Mouse (Mus musculus) lung, embryonic 16.5 days (tissue): Measurements from ENCODE around the gene Prmt2. TPM values are rescaled to one million over a fixed set of nuclear protein-coding genes. Genes with fewer than 3 reads are reported as not detected.

Experiments used
- ATAC-seq: fragments of 200-750 bp; cut with Nextera tagmentation; 2 replicates; pipeline ENCODE4 v1.8.0; 2017; ENCODE audit warnings: low read depth, mild to moderate bottlenecking, moderate library complexity
- H3K27ac ChIP-seq: fragments of 300-500 bp; sonication (generic); 2 replicates; pipeline ENCODE4 v1.5.1; 2014; ENCODE audit warnings: mild to moderate bottlenecking, control low read depth, low read length
- H3K27me3 ChIP-seq: fragments of 300-500 bp; sonication (generic); 2 replicates; pipeline ENCODE4 v1.6.1; 2014; ENCODE audit warnings: low read depth, low read length, mixed read lengths; ENCODE audit not compliant: control insufficient read depth, insufficient read depth
- H3K36me3 ChIP-seq: fragments of 300-500 bp; sonication (generic); 2 replicates; pipeline ENCODE4 v1.6.1; 2014; ENCODE audit warnings: low read length; ENCODE audit not compliant: control insufficient read depth, insufficient read depth
- H3K4me1 ChIP-seq: fragments of 300-500 bp; sonication (generic); replicated peaks from 2 replicates; pipeline ENCODE4 v1.6.1; 2014; ENCODE audit warnings: low read length, mixed read lengths; ENCODE audit not compliant: control insufficient read depth, insufficient read depth
- H3K4me2 ChIP-seq: fragments of 300-500 bp; sonication (generic); 2 replicates; pipeline ENCODE4 v1.6.1; 2014; ENCODE audit warnings: low read depth, low read length, control low read depth
- H3K4me3 ChIP-seq: fragments of 300-500 bp; sonication (generic); 2 replicates; pipeline ENCODE4 v1.5.1; 2014; ENCODE audit warnings: mild to moderate bottlenecking, low read length, control low read depth
- H3K9ac ChIP-seq: fragments of 300-500 bp; sonication (generic); 2 replicates; pipeline ENCODE4 v1.6.1; 2014; ENCODE audit warnings: low read length, control low read depth
- H3K9me3 ChIP-seq: fragments of 300-500 bp; sonication (generic); 2 replicates; pipeline ENCODE4 v1.6.1; 2016; ENCODE audit warnings: low read length; ENCODE audit not compliant: control insufficient read depth
- WGBS: fragments of 180-500 bp; shearing (Covaris S2); extraction: QIAGEN DNeasy Blood & Tissue Kit; methylation state at CpG from one replicate; pipeline ENCODE4 v1.1.7; 2014; 5-methylcytosine and 5-hydroxymethylcytosine counted together
- polyA plus RNA-seq: library from polyadenylated mRNA; unstranded; fragments of >200 nt; fragmentation: Nextera tagmentation; extraction: Ambion mirVana; gene quantifications from 2 replicates; pipeline ENCODE4 v1.2.1, GENCODE M21; 2015

The Prmt2 gene
- polyA plus RNA-seq, 1 experiment from 2014 or later = 51.1 TPM

- no peaks in the 10 kb centered on the region for H3K27me3 ChIP-seq
- H3K4me3 ChIP-seq = no peak overlapping the region
- peaks cover 17% of the 10 kb centered on the region for H3K4me1 ChIP-seq
- H3K36me3 ChIP-seq = no peaks in the 10 kb centered on the region
- no peak overlapping the region for H3K9ac ChIP-seq
- H3K27ac ChIP-seq = peak overlapping the region; percentile 17
- 51% methylated on average over 12 of the region's 12 CpGs for WGBS
- no peaks in the 10 kb centered on the region for H3K9me3 ChIP-seq
- ATAC-seq = peak; percentile 43; the same call in 1 of the 2 replicates
- no peak overlapping the region for H3K4me2 ChIP-seq
Measured at GRCm38 (mm10) chr10:76257719-76258390, 20.2 kb upstream of the Prmt2 start.

- Histone ChIP-seq H3K27ac (no peak overlapping the region), H3K4me1 (peaks cover 17% of the 10 kb centered on the region), H3K4me2 (no peak overlapping the region), H3K9me3 (no peaks in the 10 kb centered on the region), H3K4me3 (no peak overlapping the region), H3K9ac (no peak overlapping the region), H3K36me3 (no peaks in the 10 kb centered on the region), H3K27me3 (no peaks in the 10 kb centered on the region)
- no peak for ATAC-seq
- 66% methylated on average over 7 of the region's 7 CpGs for WGBS
Measured at GRCm38 (mm10) chr10:76257231-76257630, 19.6 kb upstream of the Prmt2 start.

GRCm38 (mm10) chr10:76255617-76256016, 18.0 kb upstream of the Prmt2 start:
- no peak for ATAC-seq
- Histone ChIP-seq H3K4me3 (no peak overlapping the region), H3K4me1 (peaks cover 12% of the 10 kb centered on the region), H3K4me2 (no peak overlapping the region), H3K9ac (no peak overlapping the region), H3K9me3 (no peaks in the 10 kb centered on the region), H3K27me3 (no peaks in the 10 kb centered on the region), H3K27ac (no peak overlapping the region), H3K36me3 (no peaks in the 10 kb centered on the region)
- 62% methylated on average over 6 of the region's 6 CpGs for WGBS

GRCm38 (mm10) chr10:76253536-76253935, 15.9 kb upstream of the Prmt2 start, which contains the start of gene S100b:
Gene S100b, plus strand, starts transcription at chr10:76253853.
- WGBS = 30% methylated on average over 4 of the region's 4 CpGs
- no peak within 1 kb of the TSS for H3K9ac ChIP-seq
- peaks cover 8% of the 10 kb centered on the region; the same call in 1 of the 2 replicates for H3K4me1 ChIP-seq
- H3K4me2 ChIP-seq = no peak within 1 kb of the TSS
- H3K4me3 ChIP-seq = no peak within 1 kb of the TSS
- H3K27ac ChIP-seq = no peak within 1 kb of the TSS
- H3K9me3 ChIP-seq = no peaks in the 10 kb centered on the region
- H3K27me3 ChIP-seq = no peaks in the 10 kb centered on the region
- ATAC-seq = peak; percentile 66; the same call in 1 of the 2 replicates
- no peaks in the 10 kb centered on the region for H3K36me3 ChIP-seq

- no peak overlapping the region for H3K4me3 ChIP-seq
- no peaks in the 10 kb centered on the region for H3K27me3 ChIP-seq
- no peaks in the 10 kb centered on the region for H3K36me3 ChIP-seq
- WGBS = 92% methylated on average over 1 of the region's 1 CpGs
- H3K27ac ChIP-seq = no peak overlapping the region
- no peaks in the 10 kb centered on the region for H3K9me3 ChIP-seq
- H3K4me2 ChIP-seq = no peak overlapping the region
- no peak overlapping the region for H3K9ac ChIP-seq
- peaks cover 5% of the 10 kb centered on the region; the same call in 1 of the 2 replicates for H3K4me1 ChIP-seq
- no peak for ATAC-seq
Measured at GRCm38 (mm10) chr10:76253079-76253478, 15.4 kb upstream of the Prmt2 start.

- H3K4me3 ChIP-seq = no peak overlapping the region
- H3K9me3 ChIP-seq = no peaks in the 10 kb centered on the region
- 80% methylated on average over 7 of the region's 7 CpGs for WGBS
- no peak overlapping the region for H3K27ac ChIP-seq
- no peaks in the 10 kb centered on the region for H3K36me3 ChIP-seq
- H3K4me1 ChIP-seq = 0 out of 2 replicates have a peak, but pooled peaks cover 2% of the 10 kb centered on the region
- H3K9ac ChIP-seq = no peak overlapping the region
- H3K4me2 ChIP-seq = no peak overlapping the region
- no peaks in the 10 kb centered on the region for H3K27me3 ChIP-seq
- no peak for ATAC-seq
Measured at GRCm38 (mm10) chr10:76250870-76251269, 13.2 kb upstream of the Prmt2 start.

- ATAC-seq = no peak
- no peaks in the 10 kb centered on the region for H3K27me3 ChIP-seq
- 87% methylated on average over 5 of the region's 5 CpGs for WGBS
- no peak overlapping the region for H3K9ac ChIP-seq
- H3K4me1 ChIP-seq = 0 out of 2 replicates have a peak, but pooled peaks cover 2% of the 10 kb centered on the region
- H3K36me3 ChIP-seq = no peaks in the 10 kb centered on the region
- H3K4me2 ChIP-seq = no peak overlapping the region
- H3K27ac ChIP-seq = no peak overlapping the region
- H3K9me3 ChIP-seq = no peaks in the 10 kb centered on the region
- no peak overlapping the region for H3K4me3 ChIP-seq
Measured at GRCm38 (mm10) chr10:76248647-76248968, 10.9 kb upstream of the Prmt2 start.

- Histone ChIP-seq H3K4me3 (no peak overlapping the region), H3K9ac (no peak overlapping the region), H3K9me3 (no peaks in the 10 kb centered on the region), H3K36me3 (no peaks in the 10 kb centered on the region), H3K27me3 (no peaks in the 10 kb centered on the region), H3K4me2 (no peak overlapping the region), H3K27ac (no peak overlapping the region), H3K4me1 (0 out of 2 replicates have a peak, but pooled peaks cover under 1% of the 10 kb centered on the region)
- WGBS = 51% methylated on average over 21 of the region's 21 CpGs
- ATAC-seq = no peak
Measured at GRCm38 (mm10) chr10:76247960-76248646, 10.4 kb upstream of the Prmt2 start.

GRCm38 (mm10) chr10:76246601-76247000, 8.9 kb upstream of the Prmt2 start:
- H3K36me3 ChIP-seq = no peaks in the 10 kb centered on the region
- no peak overlapping the region for H3K4me2 ChIP-seq
- ATAC-seq = no peak
- no peak overlapping the region for H3K4me3 ChIP-seq
- no peak overlapping the region for H3K27ac ChIP-seq
- 38% methylated on average over 4 of the region's 4 CpGs for WGBS
- H3K9ac ChIP-seq = no peak overlapping the region
- no peaks in the 10 kb centered on the region for H3K9me3 ChIP-seq
- H3K27me3 ChIP-seq = no peaks in the 10 kb centered on the region
- no peaks in the 10 kb centered on the region for H3K4me1 ChIP-seq
